Mouse (Mus musculus) heart, embryonic 15.5 days (tissue): ENCODE results near the gene Gm815. TPM values are rescaled to one million over a fixed set of nuclear protein-coding genes. Genes with fewer than 3 reads are reported as not detected.

Experiments used
- ATAC-seq: fragments of 200-750 bp; cut with Nextera tagmentation; replicated peaks from 2 replicates; pipeline ENCODE4 v1.8.0; 2017; ENCODE audit warnings: low read depth, moderate TSS enrichment; ENCODE audit not compliant: insufficient number of reproducible peaks, insufficient read depth, low FRiP score
- H3K27ac ChIP-seq: fragments of 300-500 bp; sonication (generic); 2 replicates; pipeline ENCODE4 v1.5.1; 2015; ENCODE audit warnings: mild to moderate bottlenecking, inconsistent platforms
- H3K27me3 ChIP-seq: fragments of 300-500 bp; sonication (generic); 2 replicates; pipeline ENCODE4 v1.6.1; 2015; ENCODE audit warnings: inconsistent platforms
- H3K36me3 ChIP-seq: fragments of 300-500 bp; sonication (generic); 2 replicates; pipeline ENCODE4 v1.6.1; 2015; ENCODE audit warnings: mild to moderate bottlenecking, inconsistent platforms
- H3K4me1 ChIP-seq: fragments of 300-500 bp; sonication (generic); replicated peaks from 2 replicates; pipeline ENCODE4 v1.6.1; 2015; ENCODE audit warnings: inconsistent platforms
- H3K4me2 ChIP-seq: fragments of 300-500 bp; sonication (generic); 2 replicates; pipeline ENCODE4 v1.6.1; 2015; ENCODE audit warnings: inconsistent platforms, mild to moderate bottlenecking, moderate library complexity
- H3K4me3 ChIP-seq: fragments of 300-500 bp; sonication (generic); 2 replicates; pipeline ENCODE4 v1.5.1; 2015; ENCODE audit warnings: mild to moderate bottlenecking, inconsistent platforms
- H3K9ac ChIP-seq: fragments of 300-500 bp; sonication (generic); 2 replicates; pipeline ENCODE4 v1.6.1; 2015; ENCODE audit warnings: mild to moderate bottlenecking, inconsistent platforms
- H3K9me3 ChIP-seq: fragments of 300-500 bp; sonication (generic); replicated peaks from 2 replicates; pipeline ENCODE4 v1.6.1; 2016; ENCODE audit warnings: inconsistent platforms
- WGBS: fragments of 180-500 bp; shearing (Covaris S2); methylation state at CpG from one replicate; pipeline ENCODE4 v1.1.7; 2015; ENCODE audit warnings: mixed read lengths; 5-methylcytosine and 5-hydroxymethylcytosine counted together
- polyA plus RNA-seq: library from polyadenylated mRNA; unstranded; fragments of >200 nt; fragmentation: Nextera tagmentation; extraction: Ambion mirVana; gene quantifications from 2 replicates; pipeline ENCODE4 v1.2.1, GENCODE M21; 2015

Gm815 gene
- polyA plus RNA-seq, 1 experiment from 2014 or later, result not detected

- Histone ChIP-seq H3K4me1 (peaks cover 9% of the 10 kb centered on the region; the same call in 1 of the 2 replicates), H3K4me3 (no peak overlapping the region), H3K36me3 (no peaks in the 10 kb centered on the region), H3K27ac (no peak overlapping the region), H3K4me2 (no peak overlapping the region), H3K9me3 (no peaks in the 10 kb centered on the region), H3K9ac (no peak overlapping the region), H3K27me3 (no peaks in the 10 kb centered on the region)
- ATAC-seq, result 0 out of 2 replicates have a peak, but pooled peaks have one; percentile 47
- WGBS, result 48% methylated on average over 12 of the region's 12 CpGs
Observed at GRCm38 (mm10) chr19:26858427-26859194, 27.1 kb upstream of the Gm815 start.

GRCm38 (mm10) chr19:26859195-26859570 lies 26.5 kb upstream of the Gm815 start:
- no peak overlapping the region for H3K4me2 ChIP-seq
- no peak for ATAC-seq
- H3K4me3 ChIP-seq, result no peak overlapping the region
- peaks cover 4% of the 10 kb centered on the region; the same call in 1 of the 2 replicates for H3K4me1 ChIP-seq
- H3K36me3 ChIP-seq, result no peaks in the 10 kb centered on the region
- H3K27ac ChIP-seq, result no peak overlapping the region
- WGBS, result 74% methylated on average over 5 of the region's 5 CpGs
- H3K27me3 ChIP-seq, result no peaks in the 10 kb centered on the region
- H3K9me3 ChIP-seq, result no peaks in the 10 kb centered on the region
- no peak overlapping the region for H3K9ac ChIP-seq

GRCm38 (mm10) chr19:26863662-26864061 lies 22.0 kb upstream of the Gm815 start:
- no peak overlapping the region for H3K9ac ChIP-seq
- no peaks in the 10 kb centered on the region for H3K9me3 ChIP-seq
- H3K36me3 ChIP-seq, result no peaks in the 10 kb centered on the region
- H3K4me1 ChIP-seq, result peaks cover 5% of the 10 kb centered on the region; the same call in 1 of the 2 replicates
- no peak for ATAC-seq
- no peaks in the 10 kb centered on the region for H3K27me3 ChIP-seq
- H3K4me3 ChIP-seq, result no peak overlapping the region
- no peak overlapping the region for H3K27ac ChIP-seq
- H3K4me2 ChIP-seq, result no peak overlapping the region
- WGBS, result 43% methylated on average over 5 of the region's 5 CpGs

- 83% methylated on average over 15 of the region's 15 CpGs for WGBS
- no peaks in the 10 kb centered on the region for H3K9me3 ChIP-seq
- H3K4me3 ChIP-seq, result no peak overlapping the region
- peaks cover 9% of the 10 kb centered on the region for H3K4me1 ChIP-seq
- H3K27me3 ChIP-seq, result no peaks in the 10 kb centered on the region
- ATAC-seq, result no peak
- H3K27ac ChIP-seq, result no peak overlapping the region; the same call in 1 of the 2 replicates
- no peaks in the 10 kb centered on the region for H3K36me3 ChIP-seq
- H3K4me2 ChIP-seq, result no peak overlapping the region
- H3K9ac ChIP-seq, result no peak overlapping the region
Observed at GRCm38 (mm10) chr19:26864975-26865690, 20.5 kb upstream of the Gm815 start.

- H3K9me3 ChIP-seq, result no peaks in the 10 kb centered on the region
- WGBS, result 42% methylated on average over 7 of the region's 7 CpGs
- H3K27ac ChIP-seq, result no peak overlapping the region; the same call in 1 of the 2 replicates
- no peak overlapping the region for H3K9ac ChIP-seq
- H3K4me2 ChIP-seq, result no peak overlapping the region
- no peaks in the 10 kb centered on the region for H3K27me3 ChIP-seq
- no peak overlapping the region for H3K4me3 ChIP-seq
- no peaks in the 10 kb centered on the region for H3K36me3 ChIP-seq
- peaks cover 14% of the 10 kb centered on the region for H3K4me1 ChIP-seq
- peak; percentile 81 for ATAC-seq
Observed at GRCm38 (mm10) chr19:26865736-26866135, 19.9 kb upstream of the Gm815 start.

- Histone ChIP-seq H3K27ac (no peak overlapping the region), H3K4me3 (no peak overlapping the region), H3K4me1 (peaks cover 14% of the 10 kb centered on the region), H3K9ac (no peak overlapping the region), H3K27me3 (no peaks in the 10 kb centered on the region), H3K36me3 (no peaks in the 10 kb centered on the region), H3K4me2 (no peak overlapping the region), H3K9me3 (no peaks in the 10 kb centered on the region)
- no peak for ATAC-seq
- 47% methylated on average over 3 of the region's 3 CpGs for WGBS
Observed at GRCm38 (mm10) chr19:26869591-26869990, 16.1 kb upstream of the Gm815 start.

GRCm38 (mm10) chr19:26870280-26870679 lies 15.4 kb upstream of the Gm815 start:
- H3K27ac ChIP-seq, result no peak overlapping the region
- peaks cover 14% of the 10 kb centered on the region for H3K4me1 ChIP-seq
- H3K4me3 ChIP-seq, result no peak overlapping the region
- no peaks in the 10 kb centered on the region for H3K36me3 ChIP-seq
- H3K4me2 ChIP-seq, result no peak overlapping the region
- H3K9me3 ChIP-seq, result no peaks in the 10 kb centered on the region
- WGBS, result 35% methylated on average over 7 of the region's 7 CpGs
- ATAC-seq, result no peak
- H3K27me3 ChIP-seq, result no peaks in the 10 kb centered on the region
- no peak overlapping the region for H3K9ac ChIP-seq

- Histone ChIP-seq H3K27ac (no peak overlapping the region), H3K4me1 (peaks cover 11% of the 10 kb centered on the region), H3K36me3 (no peaks in the 10 kb centered on the region), H3K27me3 (no peaks in the 10 kb centered on the region), H3K9me3 (no peaks in the 10 kb centered on the region), H3K4me2 (no peak overlapping the region), H3K9ac (no peak overlapping the region), H3K4me3 (no peak overlapping the region)
- WGBS, result 36% methylated on average over 3 of the region's 3 CpGs
- no peak for ATAC-seq
Observed at GRCm38 (mm10) chr19:26871096-26871495, 14.6 kb upstream of the Gm815 start.

- Histone ChIP-seq H3K4me3 (no peak overlapping the region), H3K4me2 (no peak overlapping the region), H3K36me3 (no peaks in the 10 kb centered on the region), H3K9me3 (no peaks in the 10 kb centered on the region), H3K9ac (no peak overlapping the region), H3K4me1 (peaks cover 11% of the 10 kb centered on the region), H3K27ac (no peak overlapping the region), H3K27me3 (no peaks in the 10 kb centered on the region)
- WGBS, result 64% methylated on average over 6 of the region's 6 CpGs
- no peak for ATAC-seq
Observed at GRCm38 (mm10) chr19:26872886-26873285, 12.8 kb upstream of the Gm815 start.

GRCm38 (mm10) chr19:26875601-26876000 lies 10.1 kb upstream of the Gm815 start:
- 83% methylated on average over 6 of the region's 6 CpGs for WGBS
- no peaks in the 10 kb centered on the region for H3K27me3 ChIP-seq
- H3K4me2 ChIP-seq, result no peak overlapping the region
- no peaks in the 10 kb centered on the region for H3K36me3 ChIP-seq
- H3K9me3 ChIP-seq, result no peaks in the 10 kb centered on the region
- H3K27ac ChIP-seq, result no peak overlapping the region
- H3K9ac ChIP-seq, result no peak overlapping the region
- ATAC-seq, result no peak
- H3K4me1 ChIP-seq, result peaks cover under 1% of the 10 kb centered on the region
- no peak overlapping the region for H3K4me3 ChIP-seq

- ATAC-seq, result no peak
- no peak overlapping the region for H3K27ac ChIP-seq
- H3K4me1 ChIP-seq, result no peaks in the 10 kb centered on the region
Observed at GRCm38 (mm10) chr19:26877180-26877775, 8.4 kb upstream of the Gm815 start.

More at GRCm38 (mm10) chr19:26877180-26877775, 8.4 kb upstream of the Gm815 start:
- H3K4me3 ChIP-seq, result no peak overlapping the region
- H3K9ac ChIP-seq, result no peak overlapping the region
- no peaks in the 10 kb centered on the region for H3K9me3 ChIP-seq
- H3K4me2 ChIP-seq, result no peak overlapping the region
- H3K27me3 ChIP-seq, result no peaks in the 10 kb centered on the region
- no peaks in the 10 kb centered on the region for H3K36me3 ChIP-seq
- WGBS, result 39% methylated on average over 10 of the region's 10 CpGs
